Mouse (Mus musculus) cerebral cortex, adult 2 months (tissue): ENCODE data around the gene Rasgef1b.

Experiments used
- WGBS: fragments of 180-500 bp; shearing (Covaris S2); methylation state at CpG from one replicate; pipeline ENCODE4 v1.1.7; 2018; 5-methylcytosine and 5-hydroxymethylcytosine counted together

The Rasgef1b gene

GRCm38 (mm10) chr5:99450994-99451393 lies 277.9 kb downstream of the Rasgef1b start:
- 71% methylated on average over 4 of the region's 4 CpGs for WGBS

- 78% methylated on average over 3 of the region's 3 CpGs for WGBS
Measured at GRCm38 (mm10) chr5:99450463-99450862, 278.4 kb downstream of the Rasgef1b start.

GRCm38 (mm10) chr5:99447481-99447880 lies 281.4 kb downstream of the Rasgef1b start:
- WGBS: 92% methylated on average over 6 of the region's 6 CpGs

- 52% methylated on average over 5 of the region's 5 CpGs for WGBS
Measured at GRCm38 (mm10) chr5:99445242-99445641, 283.6 kb downstream of the Rasgef1b start.

- WGBS: 63% methylated on average over 7 of the region's 7 CpGs
Measured at GRCm38 (mm10) chr5:99444777-99445176, 284.1 kb downstream of the Rasgef1b start.

- 53% methylated on average over 6 of the region's 6 CpGs for WGBS
Measured at GRCm38 (mm10) chr5:99440109-99440508, 288.8 kb downstream of the Rasgef1b start.

GRCm38 (mm10) chr5:99438526-99438925 lies 290.3 kb downstream of the Rasgef1b start:
- WGBS: 73% methylated on average over 1 of the region's 1 CpGs

- 92% methylated on average over 4 of the region's 4 CpGs for WGBS
Measured at GRCm38 (mm10) chr5:99434226-99434625, 294.6 kb downstream of the Rasgef1b start.

GRCm38 (mm10) chr5:99432471-99432870 lies 296.4 kb downstream of the Rasgef1b start:
- WGBS: 90% methylated on average over 8 of the region's 8 CpGs

- 89% methylated on average over 8 of the region's 8 CpGs for WGBS
Measured at GRCm38 (mm10) chr5:99429273-99429672, 299.6 kb downstream of the Rasgef1b start.

GRCm38 (mm10) chr5:99428648-99429047 lies 300.2 kb downstream of the Rasgef1b start:
- 70% methylated on average over 5 of the region's 5 CpGs for WGBS

GRCm38 (mm10) chr5:99423271-99423670 lies 305.6 kb downstream of the Rasgef1b start:
- 55% methylated on average over 5 of the region's 5 CpGs for WGBS

GRCm38 (mm10) chr5:99422856-99423255 lies 306.0 kb downstream of the Rasgef1b start:
- WGBS: 90% methylated on average over 4 of the region's 4 CpGs

GRCm38 (mm10) chr5:99422092-99422491 lies 306.8 kb downstream of the Rasgef1b start:
- WGBS: 94% methylated on average over 6 of the region's 6 CpGs

- WGBS: 82% methylated on average over 2 of the region's 2 CpGs
Measured at GRCm38 (mm10) chr5:99419872-99420271, 309.0 kb downstream of the Rasgef1b start.

GRCm38 (mm10) chr5:99416902-99417301 lies 312.0 kb downstream of the Rasgef1b start:
- 94% methylated on average over 21 of the region's 21 CpGs for WGBS

GRCm38 (mm10) chr5:99415676-99416075 lies 313.2 kb downstream of the Rasgef1b start:
- 93% methylated on average over 12 of the region's 12 CpGs for WGBS

GRCm38 (mm10) chr5:99415049-99415448 lies 313.8 kb downstream of the Rasgef1b start:
- WGBS: 69% methylated on average over 2 of the region's 2 CpGs

- WGBS: 95% methylated on average over 6 of the region's 6 CpGs
Measured at GRCm38 (mm10) chr5:99414293-99414692, 314.6 kb downstream of the Rasgef1b start.

GRCm38 (mm10) chr5:99413851-99414250 lies 315.0 kb downstream of the Rasgef1b start:
- 89% methylated on average over 1 of the region's 1 CpGs for WGBS

- 58% methylated on average over 9 of the region's 9 CpGs for WGBS
Measured at GRCm38 (mm10) chr5:99413391-99413790, 315.5 kb downstream of the Rasgef1b start.

GRCm38 (mm10) chr5:99404403-99405170 lies 324.3 kb downstream of the Rasgef1b start:
- 87% methylated on average over 11 of the region's 11 CpGs for WGBS

- 90% methylated on average over 5 of the region's 5 CpGs for WGBS
Measured at GRCm38 (mm10) chr5:99403325-99403724, 325.5 kb downstream of the Rasgef1b start.

GRCm38 (mm10) chr5:99402784-99403183 lies 326.1 kb downstream of the Rasgef1b start:
- 85% methylated on average over 2 of the region's 2 CpGs for WGBS
